Mouse (Mus musculus) heart, embryonic 13.5 days (tissue): ENCODE measurements at regions not wholly inside any gene's neighbourhood (a gene's known extent, or its start where the extent isn't known, plus 50 kb on each side); places are given as distances from the start of the nearest gene placed in this dataset.

ENCODE experiments used
- ATAC-seq: fragments of 200-750 bp; cut with Nextera tagmentation; 2 replicates; pipeline ENCODE4 v1.8.0; 2017; ENCODE audit warnings: moderate TSS enrichment; ENCODE audit not compliant: insufficient number of reproducible peaks, low FRiP score, low TSS enrichment; ENCODE audit errors: extremely low read depth
- H3K27ac ChIP-seq: fragments of 300-500 bp; sonication (generic); replicated peaks from 2 replicates; pipeline ENCODE4 v1.5.1; 2015; ENCODE audit warnings: moderate library complexity, mild to moderate bottlenecking, inconsistent platforms
- H3K27me3 ChIP-seq: fragments of 300-500 bp; sonication (generic); replicated peaks from 2 replicates; pipeline ENCODE4 v1.6.1; 2015; ENCODE audit warnings: mild to moderate bottlenecking, inconsistent platforms
- H3K36me3 ChIP-seq: fragments of 300-500 bp; sonication (generic); 2 replicates; pipeline ENCODE4 v1.6.1; 2015; ENCODE audit warnings: mild to moderate bottlenecking, inconsistent platforms
- H3K4me1 ChIP-seq: fragments of 300-500 bp; sonication (generic); 2 replicates; pipeline ENCODE4 v1.6.1; 2015; ENCODE audit warnings: inconsistent platforms
- H3K4me2 ChIP-seq: fragments of 300-500 bp; sonication (generic); 2 replicates; pipeline ENCODE4 v1.6.1; 2015; ENCODE audit warnings: inconsistent platforms, mild to moderate bottlenecking, moderate library complexity
- H3K4me3 ChIP-seq: fragments of 300-500 bp; sonication (generic); 2 replicates; pipeline ENCODE4 v1.5.1; 2015; ENCODE audit warnings: moderate library complexity, mild to moderate bottlenecking, inconsistent platforms
- H3K9ac ChIP-seq: fragments of 300-500 bp; sonication (generic); 2 replicates; pipeline ENCODE4 v1.6.1; 2015; ENCODE audit warnings: inconsistent platforms, mild to moderate bottlenecking, moderate library complexity
- H3K9me3 ChIP-seq: fragments of 300-500 bp; sonication (generic); 2 replicates; pipeline ENCODE4 v1.6.1; 2016; ENCODE audit warnings: inconsistent platforms
- WGBS: fragments of 180-500 bp; shearing (Covaris S2); methylation state at CpG from one replicate; pipeline ENCODE4 v1.1.7; 2015; ENCODE audit warnings: mixed read lengths; 5-methylcytosine and 5-hydroxymethylcytosine counted together

DNA sequence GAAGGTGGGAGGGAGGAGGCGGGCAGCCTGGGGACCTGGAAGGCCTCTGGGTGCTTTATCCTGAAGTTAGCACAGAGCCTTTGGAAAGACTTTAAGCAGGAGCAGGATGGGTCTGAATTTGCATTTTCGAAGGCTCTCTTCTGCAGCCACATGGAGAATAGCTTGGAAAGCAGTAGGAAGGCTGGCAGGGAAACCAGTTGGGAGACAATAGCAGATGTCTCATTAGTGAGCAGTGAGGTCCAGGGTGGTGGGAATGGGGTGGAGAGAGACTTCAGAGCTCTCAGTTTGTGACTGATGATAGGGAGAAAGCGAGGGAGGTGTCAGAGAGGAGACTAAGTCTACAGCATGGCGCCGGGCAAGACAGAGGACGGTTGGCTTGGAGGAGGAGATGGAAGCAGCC is 199.1 kb downstream of the Cbln1 start:
- Histone ChIP-seq H3K9ac (no peak overlapping the region), H3K9me3 (no peaks in the 10 kb centered on the region), H3K27me3 (no peaks in the 10 kb centered on the region), H3K4me2 (no peak overlapping the region), H3K4me3 (no peak overlapping the region), H3K36me3 (no peaks in the 10 kb centered on the region), H3K27ac (no peak overlapping the region), H3K4me1 (peaks cover 30% of the 10 kb centered on the region)
- 51% methylated on average over 6 of the region's 6 CpGs for WGBS
- no peak for ATAC-seq

DNA sequence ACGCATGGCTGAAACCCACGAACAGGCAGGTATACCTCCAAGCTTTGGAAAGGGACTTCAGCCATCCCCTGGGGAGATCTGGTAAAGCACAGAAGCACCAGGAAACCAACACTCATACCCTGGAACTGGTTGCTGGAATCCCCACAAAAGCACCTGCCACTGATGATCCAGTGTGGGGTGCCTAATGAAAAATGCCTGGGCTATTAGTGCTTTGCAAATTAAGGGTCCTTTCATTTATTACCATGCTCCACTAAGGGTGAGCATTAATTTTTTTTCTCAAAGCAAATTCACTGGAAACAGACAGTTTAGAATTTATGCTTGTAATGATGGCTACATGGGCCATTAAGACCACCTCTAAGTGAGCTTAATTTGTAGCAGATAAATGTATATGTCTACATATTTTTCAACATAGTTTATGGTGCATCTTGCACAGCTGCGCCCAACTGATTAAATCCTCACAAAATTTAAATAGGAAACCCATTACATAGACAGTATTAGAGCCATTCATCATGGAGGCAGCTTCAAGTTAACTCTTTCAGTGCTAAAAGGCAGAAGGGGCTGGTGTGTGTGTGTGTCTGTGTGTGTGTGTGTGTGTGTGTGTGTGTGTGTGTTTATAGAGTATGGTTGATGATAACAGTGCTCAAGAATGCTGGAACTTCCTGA is 201.8 kb downstream of the Cbln1 start:
- ATAC-seq, result no peak
- H3K27me3 ChIP-seq, result no peaks in the 10 kb centered on the region; the same call in 1 of the 2 replicates
- WGBS, result 81% methylated on average over 3 of the region's 3 CpGs
- no peaks in the 10 kb centered on the region for H3K36me3 ChIP-seq
- no peak overlapping the region for H3K4me2 ChIP-seq
- H3K9ac ChIP-seq, result no peak overlapping the region
- no peak overlapping the region for H3K27ac ChIP-seq
- H3K9me3 ChIP-seq, result no peaks in the 10 kb centered on the region
- H3K4me1 ChIP-seq, result peaks cover 26% of the 10 kb centered on the region
- no peak overlapping the region for H3K4me3 ChIP-seq

DNA sequence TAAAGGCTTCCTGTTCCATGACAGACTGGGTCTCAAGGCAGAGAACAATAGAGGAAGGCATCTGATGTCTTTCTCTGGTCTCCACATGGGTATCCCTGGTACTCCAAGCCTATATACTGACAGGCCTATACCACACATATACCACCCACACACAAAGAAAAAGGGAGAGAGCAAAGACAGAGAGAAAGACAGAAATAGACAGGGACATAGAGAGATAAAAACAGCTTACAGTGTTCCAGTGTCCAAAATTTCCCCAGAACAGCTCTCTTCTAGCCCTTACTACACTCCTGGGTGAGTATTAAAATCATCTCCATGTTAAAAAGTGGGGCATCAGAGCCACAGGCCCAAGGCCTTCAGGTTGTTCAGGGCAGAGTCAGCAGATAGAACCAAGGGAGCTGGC is 204.2 kb downstream of the Cbln1 start:
- no peak for ATAC-seq
- no peaks in the 10 kb centered on the region for H3K36me3 ChIP-seq
- no peak overlapping the region for H3K4me2 ChIP-seq
- no peaks in the 10 kb centered on the region for H3K9me3 ChIP-seq
- no peak overlapping the region for H3K9ac ChIP-seq
- H3K27me3 ChIP-seq, result no peaks in the 10 kb centered on the region; the same call in 1 of the 2 replicates
- H3K27ac ChIP-seq, result no peak overlapping the region
- peaks cover 1% of the 10 kb centered on the region for H3K4me1 ChIP-seq
- H3K4me3 ChIP-seq, result no peak overlapping the region

DNA sequence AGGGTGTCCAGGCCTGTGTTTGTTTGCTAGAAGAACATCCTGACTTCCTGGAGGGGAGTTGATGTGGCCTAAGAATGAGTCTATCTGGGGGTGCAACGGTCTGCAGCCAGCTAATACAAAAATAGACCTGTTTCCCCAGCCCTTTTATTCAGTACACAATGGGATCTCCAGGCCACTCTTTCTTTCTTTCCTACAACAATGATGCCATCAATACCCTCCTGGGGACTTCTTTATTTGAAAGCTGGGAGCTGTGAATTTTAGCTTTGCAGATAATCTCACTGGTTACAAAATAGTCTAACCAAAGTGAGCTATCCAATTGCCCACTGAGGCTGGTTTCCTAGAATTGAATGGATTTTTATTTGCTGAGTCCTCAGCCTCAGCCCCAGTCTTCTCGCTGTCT is 207.4 kb downstream of the Cbln1 start:
- ATAC-seq, result no peak
- no peak overlapping the region for H3K4me2 ChIP-seq
- no peaks in the 10 kb centered on the region for H3K9me3 ChIP-seq
- no peaks in the 10 kb centered on the region; the same call in 1 of the 2 replicates for H3K27me3 ChIP-seq
- no peak overlapping the region for H3K4me3 ChIP-seq
- H3K9ac ChIP-seq, result no peak overlapping the region
- H3K27ac ChIP-seq, result no peak overlapping the region
- H3K4me1 ChIP-seq, result no peaks in the 10 kb centered on the region
- H3K36me3 ChIP-seq, result no peaks in the 10 kb centered on the region
- 50% methylated on average over 2 of the region's 2 CpGs for WGBS

DNA sequence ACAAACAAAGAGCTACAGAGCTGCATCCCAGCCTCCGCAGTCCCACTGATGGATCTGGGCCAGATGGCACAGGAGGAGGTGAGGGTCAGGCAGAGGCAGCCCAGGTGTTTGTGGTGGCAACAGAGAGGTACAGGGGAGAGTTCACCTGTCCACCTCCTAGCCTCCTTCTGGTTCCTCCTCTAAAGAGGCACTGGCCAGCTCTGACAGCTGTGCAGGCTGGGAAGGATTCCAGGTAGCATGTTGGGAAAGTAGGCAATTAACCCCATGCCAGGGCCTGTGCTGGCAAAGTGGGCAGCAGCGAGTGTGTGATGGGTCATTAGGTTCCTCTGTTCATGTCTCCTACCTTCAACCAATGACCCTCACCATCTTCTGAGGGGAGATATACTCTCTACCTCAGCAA is 212.1 kb downstream of the Cbln1 start:
- Histone ChIP-seq H3K4me1 (no peaks in the 10 kb centered on the region), H3K4me2 (no peak overlapping the region), H3K4me3 (no peak overlapping the region), H3K9me3 (no peaks in the 10 kb centered on the region), H3K27me3 (no peaks in the 10 kb centered on the region), H3K9ac (no peak overlapping the region), H3K36me3 (no peaks in the 10 kb centered on the region), H3K27ac (no peak overlapping the region)
- ATAC-seq, result no peak
- 89% methylated on average over 2 of the region's 2 CpGs for WGBS

DNA sequence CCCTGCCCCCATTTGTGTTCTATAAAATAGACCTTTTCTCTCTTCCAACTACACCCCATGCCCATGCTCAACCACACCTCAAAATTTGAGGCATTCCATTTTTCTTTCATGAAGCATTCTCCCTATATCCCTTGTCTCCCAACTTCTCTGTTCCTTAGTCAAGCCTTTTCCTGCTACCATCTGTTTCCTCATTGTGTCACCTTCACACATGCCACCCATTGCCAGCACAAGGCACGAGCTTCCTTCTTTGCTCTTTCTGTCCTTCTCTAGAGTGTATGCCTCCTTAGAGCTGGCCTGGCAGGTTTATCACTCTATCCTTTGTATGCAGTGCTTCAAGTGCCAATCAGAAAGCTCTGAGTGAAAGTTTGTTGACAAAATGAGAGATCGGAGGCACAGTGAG is 229.7 kb downstream of the Cbln1 start:
- no peaks in the 10 kb centered on the region for H3K36me3 ChIP-seq
- no peak for ATAC-seq
- 57% methylated on average over 2 of the region's 2 CpGs for WGBS
- H3K4me1 ChIP-seq, result no peaks in the 10 kb centered on the region
- no peak overlapping the region for H3K4me3 ChIP-seq
- no peak overlapping the region for H3K27ac ChIP-seq
- no peak overlapping the region for H3K4me2 ChIP-seq
- H3K9me3 ChIP-seq, result no peaks in the 10 kb centered on the region
- no peaks in the 10 kb centered on the region for H3K27me3 ChIP-seq
- H3K9ac ChIP-seq, result no peak overlapping the region

DNA sequence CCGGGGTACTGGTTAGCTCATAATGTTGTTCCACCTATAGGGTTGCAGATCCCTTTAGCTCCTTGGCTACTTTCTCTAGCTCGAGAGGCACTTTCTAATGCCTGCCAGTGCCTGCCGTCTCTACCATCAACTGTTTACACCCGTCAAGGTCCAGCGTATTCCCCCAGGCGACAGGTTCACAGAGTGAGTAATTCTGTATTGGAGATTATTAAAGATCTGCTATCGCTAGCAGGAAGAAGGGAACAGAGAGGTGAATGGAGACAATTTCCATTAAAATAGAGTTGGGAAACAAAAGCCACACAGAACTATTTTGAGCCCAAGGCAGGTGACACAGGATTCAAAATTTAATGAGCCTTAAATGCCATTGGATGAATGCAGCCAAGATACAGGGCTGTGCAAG is 235.2 kb downstream of the Cbln1 start:
- no peak overlapping the region for H3K4me3 ChIP-seq
- ATAC-seq, result no peak
- WGBS, result 82% methylated on average over 6 of the region's 7 CpGs
- H3K27ac ChIP-seq, result no peak overlapping the region
- no peak overlapping the region for H3K9ac ChIP-seq
- no peaks in the 10 kb centered on the region for H3K9me3 ChIP-seq
- no peak overlapping the region for H3K4me2 ChIP-seq
- 0 out of 2 replicates have a peak, but pooled peaks cover 7% of the 10 kb centered on the region for H3K27me3 ChIP-seq
- no peaks in the 10 kb centered on the region for H3K36me3 ChIP-seq
- peaks cover 15% of the 10 kb centered on the region; the same call in 1 of the 2 replicates for H3K4me1 ChIP-seq

DNA sequence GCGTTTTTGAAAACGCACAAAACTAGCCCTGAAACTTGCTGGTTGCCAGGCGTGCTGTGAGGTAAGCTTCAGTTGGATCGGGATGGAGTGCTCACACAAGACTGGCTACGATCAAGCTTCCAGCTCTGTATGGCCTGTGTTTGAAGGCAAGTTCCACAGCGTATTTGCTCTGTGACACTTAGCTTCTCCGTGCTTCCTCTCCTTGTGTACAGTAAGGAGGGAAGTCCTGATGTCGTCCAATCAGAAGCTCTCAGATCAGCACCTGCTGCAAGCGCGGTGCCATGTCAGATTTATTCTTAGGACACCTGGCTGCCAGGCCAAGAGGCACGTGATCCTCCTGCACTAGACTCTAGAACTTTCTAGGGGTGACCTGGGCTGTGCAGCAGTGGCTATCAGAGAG is 236.0 kb downstream of the Cbln1 start:
- Histone ChIP-seq H3K27ac (no peak overlapping the region), H3K4me3 (no peak overlapping the region), H3K9ac (no peak overlapping the region), H3K36me3 (no peaks in the 10 kb centered on the region), H3K27me3 (0 out of 2 replicates have a peak, but pooled peaks cover 7% of the 10 kb centered on the region), H3K4me1 (peaks cover 15% of the 10 kb centered on the region; the same call in 1 of the 2 replicates), H3K9me3 (no peaks in the 10 kb centered on the region), H3K4me2 (no peak overlapping the region)
- 82% methylated on average over 11 of the region's 11 CpGs for whole genome bisulfite sequencing
- no peak for ATAC-seq

DNA sequence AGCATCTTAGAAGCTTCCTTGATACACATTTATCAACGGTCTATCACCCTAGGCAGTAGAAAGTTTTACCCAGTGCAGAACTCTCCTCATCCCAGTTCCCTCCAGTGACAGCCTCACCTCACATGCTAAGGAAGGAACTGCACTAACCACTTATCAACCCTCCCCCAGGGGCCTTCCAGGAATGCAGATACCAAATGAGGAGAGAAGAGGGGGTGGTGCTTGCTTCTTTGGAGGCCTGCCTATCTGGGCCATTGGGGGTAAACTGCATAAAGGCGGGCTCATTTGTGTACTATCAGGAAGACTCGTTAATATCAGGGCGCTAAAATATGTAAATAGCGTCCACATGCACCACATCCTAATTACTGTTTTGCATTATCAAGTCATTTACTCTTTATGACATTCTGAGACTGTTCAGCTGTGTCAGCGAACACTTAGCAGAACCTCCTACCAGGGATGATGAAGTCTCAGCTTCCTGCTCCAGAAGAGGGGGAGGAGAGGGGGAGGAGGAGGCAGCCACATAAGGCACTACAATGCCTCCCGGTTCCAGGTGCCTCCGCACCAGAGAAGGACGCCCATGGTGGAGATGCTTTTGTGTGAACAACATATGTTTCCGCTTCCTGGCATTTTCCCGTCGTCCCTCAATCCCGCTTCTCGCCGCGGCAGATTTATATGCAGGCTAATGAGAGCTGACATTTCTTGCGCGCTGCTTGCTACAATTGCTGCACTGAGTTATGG is 236.9 kb downstream of the Cbln1 start:
- peak overlapping the region; percentile 34 for H3K4me3 ChIP-seq
- 38% methylated on average over 18 of the region's 18 CpGs for WGBS

DNA sequence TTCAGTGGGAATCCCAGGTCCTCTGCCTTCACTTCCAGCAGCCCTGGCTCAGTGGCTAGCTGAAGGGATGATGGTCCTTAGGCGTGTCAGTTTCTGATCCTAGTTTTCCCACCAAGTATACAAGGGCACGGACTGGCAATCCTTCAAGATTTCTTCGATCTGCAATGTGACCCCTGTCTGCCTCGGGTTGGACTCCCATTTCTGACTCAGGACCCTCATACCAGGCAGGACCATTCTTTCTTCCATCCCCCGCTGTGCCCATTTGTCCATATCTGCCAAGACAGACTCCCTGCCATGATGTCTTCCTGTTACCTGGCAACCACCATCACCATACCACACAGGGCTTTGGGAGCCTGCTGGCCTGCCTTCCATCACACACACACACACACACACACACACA is 238.1 kb downstream of the Cbln1 start:
- Histone ChIP-seq H3K36me3 (no peaks in the 10 kb centered on the region), H3K9me3 (no peaks in the 10 kb centered on the region), H3K27ac (no peak overlapping the region), H3K27me3 (0 out of 2 replicates have a peak, but pooled peaks cover 7% of the 10 kb centered on the region), H3K4me2 (no peak overlapping the region), H3K9ac (no peak overlapping the region), H3K4me3 (no peak overlapping the region), H3K4me1 (peaks cover 15% of the 10 kb centered on the region; the same call in 1 of the 2 replicates)
- no peak for ATAC-seq
- 73% methylated on average over 5 of the region's 5 CpGs for WGBS

More for the DNA sequence above, 236.9 kb downstream of the Cbln1 start:
- Histone ChIP-seq H3K36me3 (no peaks in the 10 kb centered on the region), H3K4me1 (peaks cover 15% of the 10 kb centered on the region; the same call in 1 of the 2 replicates), H3K4me2 (peak overlapping the region; percentile 61), H3K27ac (no peak overlapping the region), H3K27me3 (0 out of 2 replicates have a peak, but pooled peaks cover 7% of the 10 kb centered on the region), H3K9me3 (no peaks in the 10 kb centered on the region), H3K9ac (no peak overlapping the region)
- ATAC-seq, result no peak

DNA sequence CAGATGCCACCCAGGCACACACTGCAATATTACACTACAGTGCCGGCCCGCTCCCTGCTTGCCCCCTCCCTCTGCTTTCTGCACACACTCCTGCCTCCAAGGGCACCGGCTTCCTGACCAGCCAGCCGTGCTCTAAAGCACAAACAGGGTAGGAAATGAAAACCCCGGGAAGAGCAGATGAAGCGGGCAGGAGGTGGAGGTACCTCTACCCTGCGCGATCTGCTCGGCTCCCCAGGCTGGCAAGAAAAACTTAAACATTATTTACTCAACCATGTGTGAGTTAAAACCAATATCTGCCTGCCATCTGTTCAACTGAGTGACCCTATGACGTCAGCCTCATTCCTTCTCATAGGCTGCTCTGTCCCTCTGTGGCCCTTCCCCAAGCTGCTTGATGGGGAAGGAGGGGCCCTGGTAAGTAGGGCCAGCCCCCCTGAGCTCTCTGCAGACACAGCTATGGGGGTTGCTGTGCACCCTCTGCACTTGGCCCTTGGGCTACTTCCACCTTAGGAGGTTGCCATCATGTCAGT is 238.5 kb downstream of the Cbln1 start:
- Histone ChIP-seq H3K4me3 (no peak overlapping the region), H3K9me3 (no peaks in the 10 kb centered on the region), H3K27me3 (0 out of 2 replicates have a peak, but pooled peaks cover 7% of the 10 kb centered on the region), H3K9ac (no peak overlapping the region), H3K4me1 (peaks cover 15% of the 10 kb centered on the region; the same call in 1 of the 2 replicates), H3K27ac (no peak overlapping the region), H3K36me3 (no peaks in the 10 kb centered on the region), H3K4me2 (no peak overlapping the region)
- WGBS, result 55% methylated on average over 10 of the region's 10 CpGs
- ATAC-seq, result no peak; the same call in 1 of the 2 replicates
